ENCODE assay signal across 24 mouse cellular contexts in genomic region chr4:107134891-107135290, GRCm38 (mm10). TPM values are rescaled to one million over a fixed set of nuclear protein-coding genes. Genes with fewer than 3 reads are reported as not detected.
"Had no signal": no experiment of that assay in that cellular context is flagged by ENCODE, and none has a peak within 500 bp of the region (broad histone marks: within the 10 kb centered on the region; RNA-seq: fewer than 3 reads in every experiment).

No protein-coding gene starts in this region.

- H3K9ac ChIP-seq: liver, embryonic 15.5 days; liver, postnatal 0 days; lung, embryonic 15.5 days; midbrain, embryonic 13.5 days; midbrain, embryonic 15.5 days; neural tube, embryonic 13.5 days; neural tube, embryonic 15.5 days; stomach, embryonic 15.5 days had no signal

- H3K4me3 ChIP-seq: liver, embryonic 15.5 days; lung, embryonic 15.5 days; midbrain, embryonic 13.5 days; midbrain, embryonic 15.5 days; myocyte; neural tube, embryonic 13.5 days; neural tube, embryonic 15.5 days; stomach, embryonic 15.5 days had no signal

- H3K9me3 ChIP-seq: liver, embryonic 15.5 days; lung, embryonic 15.5 days; midbrain, embryonic 13.5 days; midbrain, embryonic 15.5 days; neural tube, embryonic 13.5 days; neural tube, embryonic 15.5 days; stomach, embryonic 15.5 days had no signal

- ATAC-seq: liver, postnatal 0 days; lung, postnatal 0 days; midbrain, embryonic 13.5 days; midbrain, embryonic 15.5 days had no signal

- H3K4me2 ChIP-seq: liver, embryonic 15.5 days; lung, embryonic 15.5 days; midbrain, embryonic 11.5 days; midbrain, embryonic 13.5 days; midbrain, embryonic 15.5 days; neural tube, embryonic 13.5 days; neural tube, embryonic 15.5 days; stomach, embryonic 15.5 days had no signal

- DNase-seq: liver, postnatal 0 days; lung, adult 2 months; lung, postnatal 14 days; lung, postnatal 4 days; right cerebral cortex, postnatal 14 days; thymus, adult 2 months; thymus, postnatal 25 days; thymus, postnatal 4 days had no signal

- H3K27ac ChIP-seq: liver, embryonic 15.5 days; lung, embryonic 15.5 days; midbrain, embryonic 13.5 days; midbrain, embryonic 15.5 days; neural tube, embryonic 13.5 days; neural tube, embryonic 15.5 days; stomach, embryonic 15.5 days; stomach, postnatal 0 days had no signal

- H3K4me1 ChIP-seq: liver, embryonic 15.5 days had no signal

- H3K27me3 ChIP-seq: liver, embryonic 15.5 days; lung, embryonic 15.5 days; midbrain, embryonic 13.5 days; midbrain, embryonic 15.5 days; neural tube, embryonic 13.5 days; neural tube, embryonic 15.5 days; stomach, embryonic 15.5 days had no signal

- H3K36me3 ChIP-seq: lung, embryonic 15.5 days; midbrain, embryonic 13.5 days; midbrain, embryonic 15.5 days; neural tube, embryonic 13.5 days; neural tube, embryonic 15.5 days had no signal

RNA-seq across cellular contexts. Expression of gene Cdcp2, which starts 38.2 kb away (rescaled TPM):
- total RNA-seq: megakaryocyte, adult 5-6 weeks; megakaryocyte-erythroid progenitor cell, adult 5-6 weeks had no signal
- polyA plus RNA-seq: liver, embryonic 15.5 days; liver, postnatal 0 days; lung, adult 2 months; lung, embryonic 15.5 days; midbrain, embryonic 13.5 days; midbrain, embryonic 15.5 days; myocyte; neural tube, embryonic 13.5 days; neural tube, embryonic 15.5 days; spleen, adult 2 months; stomach, embryonic 15.5 days; stomach, postnatal 0 days; testis, adult 2 months; urinary bladder, adult 2 months had no signal
